Mouse (Mus musculus): Measurements from ENCODE around the gene Cnst. TPM values are rescaled to one million over a fixed set of nuclear protein-coding genes. Genes with fewer than 3 reads are reported as not detected.

Cnst gene
- polyA plus RNA-seq, 1 experiment from 2014 or later = 11.3 TPM

DNA sequence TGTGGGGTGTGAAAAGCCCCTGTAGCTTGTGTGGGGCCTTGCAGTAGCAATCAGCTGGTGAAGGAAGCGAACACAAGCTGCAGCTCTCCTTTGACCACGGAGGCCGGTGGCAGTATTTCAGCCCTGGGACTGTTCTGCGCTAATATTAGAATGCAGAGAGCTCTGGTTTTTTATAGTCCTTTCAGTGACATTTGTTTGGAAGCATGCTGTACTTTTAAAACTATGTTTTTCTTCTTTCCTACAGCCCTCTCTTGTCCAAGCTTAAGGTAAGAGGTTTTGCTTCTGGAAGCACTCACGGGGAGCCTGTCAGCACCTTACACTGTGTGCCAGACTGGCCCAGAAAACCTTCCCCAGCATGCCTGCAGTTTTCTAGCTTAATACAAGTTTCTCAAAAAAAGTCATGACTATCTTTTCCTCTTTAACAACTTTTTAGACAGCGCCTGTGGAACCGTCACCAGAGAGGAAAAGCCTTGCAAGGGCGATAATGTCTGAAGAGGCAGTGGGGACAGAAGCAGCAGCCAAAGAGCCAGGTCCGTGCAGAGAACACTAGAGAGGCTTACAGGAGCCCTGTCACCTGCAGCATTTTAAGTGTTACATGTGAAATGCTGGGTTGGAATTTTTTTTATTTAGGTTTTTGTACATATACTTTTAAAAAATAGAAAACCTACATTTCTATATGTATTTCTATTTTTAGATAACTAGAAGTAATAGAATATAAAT is 60.0 kb downstream of the Cnst start:
- 70% methylated on average over 9 of the region's 9 CpGs for WGBS
- no peaks in the 10 kb centered on the region for H3K4me1 ChIP-seq (ENCODE audit: control insufficient read depth, insufficient read depth, low read length)
- H3K9me3 ChIP-seq (ENCODE audit: control insufficient read depth, low read length) = no peaks in the 10 kb centered on the region
- 0 out of 2 replicates have a peak, but pooled peaks cover 5% of the 10 kb centered on the region for H3K36me3 ChIP-seq (ENCODE audit: control insufficient read depth, insufficient read depth, low read length)
- no peak overlapping the region for H3K27ac ChIP-seq (ENCODE audit: low read length)
- H3K4me3 ChIP-seq (ENCODE audit: low read length) = no peak overlapping the region
- H3K9ac ChIP-seq (ENCODE audit: low read depth, low read length) = no peak overlapping the region
- H3K27me3 ChIP-seq (replicated peaks; ENCODE audit: control insufficient read depth, insufficient read depth, low read length) = no peaks in the 10 kb centered on the region
- no peak overlapping the region for H3K4me2 ChIP-seq (ENCODE audit: low read depth, low read length)
- no peak for ATAC-seq

DNA sequence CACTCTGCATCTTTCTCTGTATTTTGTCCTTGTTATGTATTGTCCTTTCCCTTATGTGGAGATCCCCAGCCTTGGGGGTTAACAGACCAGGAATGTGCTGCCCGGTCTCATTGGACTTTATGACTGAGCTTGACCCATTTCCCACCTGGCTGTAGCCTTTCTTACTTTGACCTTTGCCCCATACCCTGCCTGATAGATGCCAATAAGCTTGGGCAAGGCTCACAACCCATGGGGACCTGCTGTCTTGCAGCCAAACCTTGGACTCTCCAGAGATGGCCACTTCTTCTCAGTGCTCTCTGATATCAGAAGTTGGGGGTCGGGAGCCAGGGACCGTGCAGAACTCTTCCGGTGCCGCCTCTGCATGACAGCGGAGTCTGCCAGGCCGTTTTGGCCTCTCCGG is 62.4 kb downstream of the Cnst start:
- 0 out of 2 replicates have a peak, but pooled peaks cover 5% of the 10 kb centered on the region for H3K36me3 ChIP-seq (ENCODE audit: control insufficient read depth, insufficient read depth, low read length)
- no peak overlapping the region for H3K27ac ChIP-seq (ENCODE audit: low read length)
- H3K4me1 ChIP-seq (ENCODE audit: control insufficient read depth, insufficient read depth, low read length) = no peaks in the 10 kb centered on the region
- no peaks in the 10 kb centered on the region for H3K27me3 ChIP-seq (replicated peaks; ENCODE audit: control insufficient read depth, insufficient read depth, low read length)
- 88% methylated on average over 8 of the region's 8 CpGs for WGBS
- no peaks in the 10 kb centered on the region for H3K9me3 ChIP-seq (ENCODE audit: control insufficient read depth, low read length)
- H3K4me2 ChIP-seq (ENCODE audit: low read depth, low read length) = no peak overlapping the region
- H3K4me3 ChIP-seq (ENCODE audit: low read length) = no peak overlapping the region
- no peak for ATAC-seq
- no peak overlapping the region for H3K9ac ChIP-seq (ENCODE audit: low read depth, low read length)

DNA sequence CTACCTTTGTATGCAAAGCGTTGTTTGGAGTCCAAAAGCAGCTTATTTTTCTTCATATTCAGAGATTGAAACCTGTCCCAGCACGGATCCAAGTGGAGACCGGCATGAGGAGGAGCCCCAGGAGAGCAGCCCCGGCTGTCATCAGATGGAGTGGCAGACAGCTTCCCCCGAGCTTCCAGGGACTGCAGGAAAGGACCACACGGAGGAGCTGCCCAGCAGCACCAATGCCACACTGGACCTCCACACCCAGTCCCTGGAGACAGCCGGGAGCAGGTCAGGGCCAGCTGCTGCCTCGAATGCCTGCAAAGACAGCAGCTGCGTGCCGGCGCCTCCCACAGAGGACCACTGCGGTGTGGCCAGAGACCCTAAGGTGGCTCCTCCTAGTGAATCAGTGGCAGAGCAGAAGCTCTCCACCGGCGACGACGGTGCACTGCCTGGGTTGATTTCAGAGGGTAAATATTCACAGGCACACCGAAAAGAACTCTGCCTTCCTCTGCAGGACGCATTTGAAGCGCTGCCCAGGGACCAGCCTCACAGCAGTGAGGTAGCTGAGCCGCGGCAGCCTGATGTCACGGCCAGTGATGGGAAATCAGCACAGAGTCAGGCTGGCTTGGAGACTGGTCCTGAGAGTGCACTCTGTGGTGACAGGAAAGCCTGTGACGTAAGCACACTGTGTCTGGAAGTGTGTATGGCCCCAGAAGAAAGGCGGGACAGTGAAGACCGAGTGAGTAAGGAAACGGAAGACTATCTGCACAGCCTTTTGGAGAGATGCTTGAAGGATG is 63.7 kb downstream of the Cnst start:
- Histone ChIP-seq H3K4me1 (ENCODE audit: control insufficient read depth, insufficient read depth, low read length) (no peaks in the 10 kb centered on the region), H3K27me3 (replicated peaks; ENCODE audit: control insufficient read depth, insufficient read depth, low read length) (no peaks in the 10 kb centered on the region), H3K4me2 (ENCODE audit: low read depth, low read length) (no peak overlapping the region), H3K4me3 (ENCODE audit: low read length) (no peak overlapping the region), H3K9ac (ENCODE audit: low read depth, low read length) (no peak overlapping the region), H3K27ac (ENCODE audit: low read length) (no peak overlapping the region), H3K9me3 (ENCODE audit: control insufficient read depth, low read length) (no peaks in the 10 kb centered on the region), H3K36me3 (ENCODE audit: control insufficient read depth, insufficient read depth, low read length) (0 out of 2 replicates have a peak, but pooled peaks cover 5% of the 10 kb centered on the region)
- WGBS = 64% methylated on average over 26 of the region's 26 CpGs
- ATAC-seq = no peak

DNA sequence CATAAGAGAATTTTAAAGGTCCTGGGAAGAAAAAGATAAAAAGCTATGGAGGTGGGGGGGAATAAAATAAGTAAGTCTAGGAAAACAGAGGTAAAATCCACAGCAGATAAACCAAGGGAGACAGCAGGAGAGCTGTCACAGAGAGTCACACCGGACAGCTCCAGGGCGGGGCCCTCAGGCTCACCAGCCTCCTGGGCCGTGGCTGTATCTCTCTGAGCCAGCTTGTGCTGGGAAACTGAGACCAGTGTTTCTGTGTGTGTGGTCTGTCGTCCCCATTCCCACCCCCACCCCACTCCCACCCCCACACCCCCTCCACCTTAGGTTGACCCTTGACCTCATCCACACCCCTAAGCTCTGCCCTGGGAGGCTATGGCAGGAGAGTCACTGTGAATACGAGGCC is 65.0 kb downstream of the Cnst start:
- Histone ChIP-seq H3K4me3 (ENCODE audit: low read length) (no peak overlapping the region), H3K36me3 (ENCODE audit: control insufficient read depth, insufficient read depth, low read length) (0 out of 2 replicates have a peak, but pooled peaks cover 5% of the 10 kb centered on the region), H3K4me2 (ENCODE audit: low read depth, low read length) (no peak overlapping the region), H3K27ac (ENCODE audit: low read length) (no peak overlapping the region), H3K9ac (ENCODE audit: low read depth, low read length) (no peak overlapping the region), H3K4me1 (ENCODE audit: control insufficient read depth, insufficient read depth, low read length) (no peaks in the 10 kb centered on the region), H3K27me3 (replicated peaks; ENCODE audit: control insufficient read depth, insufficient read depth, low read length) (no peaks in the 10 kb centered on the region), H3K9me3 (ENCODE audit: control insufficient read depth, low read length) (no peaks in the 10 kb centered on the region)
- ATAC-seq = no peak
- 45% methylated on average over 5 of the region's 5 CpGs for WGBS

DNA sequence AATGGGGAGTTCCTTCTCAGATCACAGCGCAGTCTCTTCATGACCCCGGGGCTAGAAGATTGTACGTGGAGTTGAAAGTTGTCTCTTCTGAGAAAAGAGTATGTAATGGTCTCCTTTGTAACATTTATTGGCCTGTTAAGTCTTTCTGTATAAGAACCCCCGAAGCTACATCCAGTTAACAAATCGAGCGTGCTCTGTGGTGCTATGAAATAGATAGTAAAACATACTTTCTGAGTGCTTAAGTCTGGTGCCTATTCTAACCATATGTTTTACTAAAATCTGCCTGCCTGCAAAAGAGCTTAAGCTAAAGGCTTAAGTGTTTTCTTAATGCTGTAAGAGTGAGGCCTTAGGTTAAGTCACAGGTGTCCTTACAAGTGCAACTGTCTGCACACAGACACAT is 66.2 kb downstream of the Cnst start:
- no peak overlapping the region for H3K4me2 ChIP-seq (ENCODE audit: low read depth, low read length)
- no peak overlapping the region for H3K27ac ChIP-seq (ENCODE audit: low read length)
- H3K9me3 ChIP-seq (ENCODE audit: control insufficient read depth, low read length) = no peaks in the 10 kb centered on the region
- no peak overlapping the region for H3K9ac ChIP-seq (ENCODE audit: low read depth, low read length)
- H3K27me3 ChIP-seq (replicated peaks; ENCODE audit: control insufficient read depth, insufficient read depth, low read length) = no peaks in the 10 kb centered on the region
- no peak overlapping the region for H3K4me3 ChIP-seq (ENCODE audit: low read length)
- H3K4me1 ChIP-seq (ENCODE audit: control insufficient read depth, insufficient read depth, low read length) = no peaks in the 10 kb centered on the region
- ATAC-seq = no peak
- H3K36me3 ChIP-seq (ENCODE audit: control insufficient read depth, insufficient read depth, low read length) = 0 out of 2 replicates have a peak, but pooled peaks cover 5% of the 10 kb centered on the region
- 87% methylated on average over 6 of the region's 6 CpGs for WGBS

DNA sequence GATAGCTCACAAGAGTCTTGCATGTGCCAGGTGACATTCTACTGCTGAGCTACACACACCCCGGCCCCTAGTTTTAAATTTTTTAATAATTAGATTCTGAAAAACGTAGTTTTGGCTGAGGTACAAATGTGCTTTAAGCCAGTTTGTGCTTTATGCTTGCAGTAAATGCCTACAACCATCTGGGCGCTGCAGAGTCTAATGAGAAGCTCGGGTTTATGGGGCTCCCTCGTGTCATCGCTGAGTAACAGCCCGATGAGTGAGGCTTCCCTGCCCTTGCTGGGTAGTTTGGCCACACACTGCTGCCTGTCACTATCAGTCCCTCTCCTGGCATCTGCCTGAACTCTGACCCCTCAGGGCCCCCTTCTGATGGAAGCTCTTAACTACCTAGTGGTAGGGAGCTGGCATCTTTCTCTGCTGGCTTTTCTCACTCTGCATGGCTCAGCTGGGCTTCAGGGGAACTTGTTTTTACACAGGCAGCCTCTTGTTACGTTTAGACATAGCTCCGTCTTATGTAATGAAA is 66.9 kb downstream of the Cnst start:
- 70% methylated on average over 9 of the region's 9 CpGs for WGBS
- Histone ChIP-seq H3K9ac (ENCODE audit: low read depth, low read length) (no peak overlapping the region), H3K27me3 (replicated peaks; ENCODE audit: control insufficient read depth, insufficient read depth, low read length) (no peaks in the 10 kb centered on the region), H3K4me3 (ENCODE audit: low read length) (no peak overlapping the region), H3K27ac (ENCODE audit: low read length) (no peak overlapping the region), H3K36me3 (ENCODE audit: control insufficient read depth, insufficient read depth, low read length) (0 out of 2 replicates have a peak, but pooled peaks cover 5% of the 10 kb centered on the region), H3K9me3 (ENCODE audit: control insufficient read depth, low read length) (no peaks in the 10 kb centered on the region), H3K4me2 (ENCODE audit: low read depth, low read length) (no peak overlapping the region), H3K4me1 (ENCODE audit: control insufficient read depth, insufficient read depth, low read length) (no peaks in the 10 kb centered on the region)
- ATAC-seq = no peak

DNA sequence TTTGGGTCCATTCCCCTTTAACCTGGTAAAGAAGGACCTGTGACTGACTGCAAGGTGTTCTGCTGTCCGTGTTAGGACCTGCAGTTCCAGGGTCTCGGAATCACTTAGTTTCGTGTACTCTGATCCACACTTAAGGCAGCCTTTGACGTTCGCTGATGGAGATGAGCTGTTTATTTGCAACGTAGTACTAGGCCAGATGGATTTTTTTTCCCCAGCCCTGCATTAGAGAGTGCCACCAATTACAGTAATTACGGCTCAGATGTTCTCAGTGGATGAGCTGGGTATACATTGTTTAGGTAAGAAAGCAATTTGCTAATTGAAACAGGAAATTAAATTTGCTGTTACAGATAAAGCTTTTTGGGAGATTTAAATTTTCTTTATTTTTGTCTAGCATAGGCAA is 71.3 kb downstream of the Cnst start:
- H3K36me3 ChIP-seq (ENCODE audit: control insufficient read depth, insufficient read depth, low read length) = peaks cover 3% of the 10 kb centered on the region; the same call in 1 of the 2 replicates
- no peak overlapping the region for H3K9ac ChIP-seq (ENCODE audit: low read depth, low read length)
- WGBS = 70% methylated on average over 7 of the region's 7 CpGs
- H3K4me3 ChIP-seq (ENCODE audit: low read length) = no peak overlapping the region
- H3K27me3 ChIP-seq (replicated peaks; ENCODE audit: control insufficient read depth, insufficient read depth, low read length) = no peaks in the 10 kb centered on the region
- no peak for ATAC-seq
- no peaks in the 10 kb centered on the region for H3K4me1 ChIP-seq (ENCODE audit: control insufficient read depth, insufficient read depth, low read length)
- H3K9me3 ChIP-seq (ENCODE audit: control insufficient read depth, low read length) = no peaks in the 10 kb centered on the region
- no peak overlapping the region for H3K4me2 ChIP-seq (ENCODE audit: low read depth, low read length)
- H3K27ac ChIP-seq (ENCODE audit: low read length) = no peak overlapping the region

DNA sequence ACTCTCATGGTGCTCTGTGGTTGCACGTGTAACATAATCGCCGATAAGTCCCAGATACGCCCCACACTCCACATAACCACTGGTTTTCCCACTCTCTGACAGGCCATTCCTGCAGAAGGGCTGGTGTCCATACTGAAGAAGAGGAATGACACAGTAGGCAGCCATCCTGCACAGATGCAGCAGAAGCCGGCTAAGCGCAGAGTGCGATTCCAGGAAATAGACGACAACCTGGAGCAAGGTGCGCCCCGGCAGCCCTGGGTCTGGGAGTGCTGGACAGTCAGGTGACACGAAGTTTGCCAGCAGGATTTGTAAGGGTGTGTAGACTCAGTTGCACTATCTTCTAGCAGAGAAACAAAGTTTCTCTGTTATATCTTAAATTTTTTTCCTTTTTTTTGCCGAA is 76.5 kb downstream of the Cnst start:
- Histone ChIP-seq H3K4me2 (ENCODE audit: low read depth, low read length) (no peak overlapping the region), H3K9ac (ENCODE audit: low read depth, low read length) (no peak overlapping the region), H3K27me3 (replicated peaks; ENCODE audit: control insufficient read depth, insufficient read depth, low read length) (no peaks in the 10 kb centered on the region), H3K9me3 (ENCODE audit: control insufficient read depth, low read length) (no peaks in the 10 kb centered on the region), H3K36me3 (ENCODE audit: control insufficient read depth, insufficient read depth, low read length) (peaks cover 5% of the 10 kb centered on the region), H3K4me3 (ENCODE audit: low read length) (no peak overlapping the region), H3K27ac (ENCODE audit: low read length) (no peak overlapping the region), H3K4me1 (ENCODE audit: control insufficient read depth, insufficient read depth, low read length) (no peaks in the 10 kb centered on the region)
- no peak for ATAC-seq
- 94% methylated on average over 12 of the region's 12 CpGs for WGBS

DNA sequence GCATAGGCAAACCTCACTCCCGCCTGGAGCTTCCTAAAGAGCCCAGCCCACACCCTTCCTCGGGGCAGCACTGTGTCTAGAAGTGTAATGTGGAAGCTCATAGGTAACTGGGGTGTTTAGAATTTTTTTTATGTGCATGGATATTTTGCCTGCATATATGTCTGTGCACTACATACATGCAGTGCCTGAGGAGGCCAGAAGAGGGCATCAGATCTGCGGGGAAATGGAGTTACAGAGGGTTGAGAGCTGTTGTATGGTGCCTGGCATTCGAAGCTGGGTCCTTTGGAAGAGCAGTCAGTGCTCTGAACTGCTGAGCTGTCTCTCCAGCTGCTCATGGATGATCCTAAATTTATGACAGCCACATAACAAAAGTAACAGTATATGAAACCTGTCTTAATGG is 77.5 kb downstream of the Cnst start:
- WGBS = 66% methylated on average over 4 of the region's 4 CpGs
- no peak for ATAC-seq
- no peak overlapping the region for H3K9ac ChIP-seq (ENCODE audit: low read depth, low read length)

More for the DNA sequence above, 77.5 kb downstream of the Cnst start:
- peaks cover 5% of the 10 kb centered on the region for H3K36me3 ChIP-seq (ENCODE audit: control insufficient read depth, insufficient read depth, low read length)
- no peaks in the 10 kb centered on the region for H3K9me3 ChIP-seq (ENCODE audit: control insufficient read depth, low read length)
- no peak overlapping the region for H3K27ac ChIP-seq (ENCODE audit: low read length)
- no peak overlapping the region for H3K4me2 ChIP-seq (ENCODE audit: low read depth, low read length)
- H3K4me3 ChIP-seq (ENCODE audit: low read length) = no peak overlapping the region
- H3K4me1 ChIP-seq (ENCODE audit: control insufficient read depth, insufficient read depth, low read length) = no peaks in the 10 kb centered on the region
- H3K27me3 ChIP-seq (replicated peaks; ENCODE audit: control insufficient read depth, insufficient read depth, low read length) = no peaks in the 10 kb centered on the region

Data from intestine, embryonic 16.5 days (tissue).